Mouse (Mus musculus): Measurements from ENCODE around the gene Zfp764.

DNA sequence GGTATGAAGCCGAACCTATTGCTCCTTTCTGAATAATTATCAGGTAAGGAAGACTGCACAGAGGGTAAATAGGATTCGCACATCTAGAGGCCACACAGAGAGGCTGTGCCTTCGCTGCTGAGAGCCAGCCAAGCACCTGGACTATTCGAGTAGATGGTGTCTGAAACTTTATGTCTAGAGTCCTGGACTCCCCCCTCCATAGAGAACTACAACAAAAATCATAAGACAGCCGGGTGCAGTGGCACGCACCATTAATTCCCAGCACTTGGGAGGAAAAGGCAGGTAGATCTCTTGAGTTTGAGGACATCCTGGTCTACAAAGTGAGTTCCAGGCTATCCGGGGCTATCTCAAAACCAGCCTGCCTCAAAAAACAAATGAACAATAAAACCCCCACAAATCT is 43.3 kb upstream of the Zfp764 start:
- TF ChIP-seq TAL1 (conservative IDR thresholded peaks at IDR 0.05; ENCODE audit: low read depth, low read length) (no peak), CTCF (IDR thresholded peaks at IDR 0.05; ENCODE audit: low read depth, low read length) (no peak), POLR2AphosphoS5 (IDR thresholded peaks at IDR 0.05; ENCODE audit: insufficient replicate concordance, low read depth, low read length) (no peak), GATA1 (IDR thresholded peaks at IDR 0.05; ENCODE audit: borderline replicate concordance, low read length) (no peak)

Data from G1E (cell line).